Mouse (Mus musculus): ENCODE measurements around the gene Ireb2. TPM values are rescaled to one million over a fixed set of nuclear protein-coding genes. Genes with fewer than 3 reads are reported as not detected.
"Not testable (repeated sequence)": the region's sequence is repeated elsewhere in the genome, so short reads cannot be mapped to it uniquely, and the experiment has no call there.

Ireb2 gene
- 63.1 and 64.0 TPM in 2 replicates for total RNA-seq (2021)
- long read RNA-seq, full-length matches to known transcripts, result 4 of 15 reads
- long read RNA-seq, partial matches to known transcripts, result 6 of 15 reads
- long read RNA-seq, other reads (novel, unspliced or antisense), result 5 of 15 reads

DNA sequence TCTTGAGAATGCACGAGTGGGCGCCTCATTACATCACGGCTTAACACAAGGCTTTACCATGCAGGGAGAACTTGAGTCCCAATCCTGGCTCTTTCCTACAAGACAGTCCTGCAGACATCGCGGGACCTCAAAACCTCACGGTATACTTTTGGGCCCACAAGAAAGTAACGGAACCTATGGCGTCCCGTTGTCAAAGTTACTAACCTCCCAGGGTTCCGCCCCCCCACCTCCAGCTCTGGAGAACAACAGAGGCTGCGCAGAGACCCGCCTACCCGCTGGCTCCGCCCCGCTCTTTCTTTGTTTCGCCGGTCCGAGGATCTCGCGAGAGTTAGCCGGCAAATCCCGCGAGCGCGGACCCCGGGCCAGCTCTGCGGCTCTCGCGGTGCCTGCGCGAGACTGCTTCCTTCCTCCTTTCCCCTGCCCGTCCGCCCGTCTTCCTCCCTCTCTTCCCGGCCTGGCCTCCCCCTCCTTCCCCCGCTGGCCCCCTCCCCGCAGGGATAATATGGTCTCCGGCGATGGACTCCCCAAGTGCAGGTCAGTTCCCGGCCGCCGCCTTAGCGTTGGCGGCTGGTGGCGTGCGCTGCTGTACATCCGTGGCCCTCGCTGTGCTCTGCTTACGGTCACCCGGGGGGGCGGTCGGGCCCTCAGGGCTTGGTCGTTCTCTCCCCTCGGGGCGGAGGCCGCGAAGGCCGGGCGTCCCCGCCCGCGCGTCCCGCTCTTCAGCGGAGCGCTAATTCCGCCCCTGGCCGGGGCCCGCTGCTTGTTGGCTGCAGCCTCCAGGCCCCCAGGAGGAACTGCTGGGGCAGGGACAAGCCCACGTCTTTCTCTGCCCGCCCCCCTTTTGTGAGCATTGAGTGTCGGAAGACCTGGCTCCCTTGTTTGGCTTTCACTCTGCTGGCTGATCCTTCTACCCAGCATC, at the start of gene Ireb2:
Gene Ireb2 (plus strand): TSS at position 427 of the 919 bp plus-strand sequence.
- peak; percentile 100 for DNase-seq

DNA sequence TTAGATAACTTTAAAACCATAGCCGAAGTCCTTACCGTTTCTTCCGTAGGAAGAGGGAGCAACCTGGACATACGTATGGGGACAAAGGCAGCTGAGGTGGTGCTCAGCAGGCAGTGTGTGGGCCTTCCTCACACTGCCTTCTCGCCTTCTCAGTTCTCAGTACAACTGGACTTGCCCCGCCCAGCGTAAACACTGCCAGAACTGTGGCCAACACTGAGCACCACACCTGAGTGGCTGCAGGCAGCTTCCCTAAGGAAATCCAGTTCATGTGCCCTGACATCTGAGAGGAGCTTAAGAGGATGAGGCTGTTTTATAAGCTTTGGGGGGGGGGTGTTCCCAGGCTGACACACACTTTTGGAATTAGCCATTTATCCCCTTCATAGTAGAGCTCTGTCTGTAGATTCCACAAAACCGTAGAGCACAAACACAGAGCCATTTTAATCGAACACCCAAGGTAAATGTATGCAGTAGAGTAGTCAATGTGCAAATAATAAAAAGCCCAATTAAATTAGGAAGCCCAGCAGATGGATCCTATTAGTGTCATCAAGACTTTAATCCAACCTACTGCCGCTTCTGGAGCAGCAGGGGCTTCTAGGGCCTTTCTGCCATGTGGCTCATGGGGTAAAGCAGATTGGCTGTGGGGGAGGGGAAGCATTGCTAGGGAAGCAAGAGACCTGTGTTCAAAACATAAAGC, 46.9 kb upstream of the Ireb2 start:
- no peak for DNase-seq

DNA sequence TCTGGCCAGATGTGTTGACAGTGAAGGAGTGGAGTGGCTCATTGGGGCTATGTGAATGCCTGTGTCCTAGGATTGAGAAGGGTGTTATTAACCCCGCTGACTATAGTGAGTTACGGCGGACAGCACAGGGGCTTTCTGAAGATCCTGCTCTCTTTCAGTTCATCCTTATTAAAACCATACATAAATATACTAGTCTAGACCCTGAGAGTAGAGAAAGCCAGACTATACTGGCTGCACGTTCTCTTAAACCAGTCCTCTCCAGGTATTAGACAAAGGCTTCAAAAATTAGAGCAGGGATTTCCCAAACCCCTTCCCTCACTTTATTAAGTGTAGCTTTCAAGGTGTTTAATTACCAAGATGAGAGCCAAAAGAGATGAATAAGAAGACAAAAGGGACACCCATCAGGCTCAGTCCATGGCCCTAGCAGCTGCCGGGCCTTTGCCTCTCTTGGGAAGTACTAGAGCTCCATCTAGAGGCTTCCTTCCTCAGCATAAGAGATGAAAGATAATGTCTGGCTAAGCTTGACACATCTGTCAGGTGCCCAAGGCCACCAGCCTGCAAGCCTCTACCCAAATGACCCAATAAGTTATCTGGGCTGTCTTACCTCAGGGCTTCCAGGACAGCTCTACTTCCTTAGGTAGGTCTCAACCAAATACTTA, 42.0 kb upstream of the Ireb2 start:
- peak; percentile 17 for DNase-seq

DNA sequence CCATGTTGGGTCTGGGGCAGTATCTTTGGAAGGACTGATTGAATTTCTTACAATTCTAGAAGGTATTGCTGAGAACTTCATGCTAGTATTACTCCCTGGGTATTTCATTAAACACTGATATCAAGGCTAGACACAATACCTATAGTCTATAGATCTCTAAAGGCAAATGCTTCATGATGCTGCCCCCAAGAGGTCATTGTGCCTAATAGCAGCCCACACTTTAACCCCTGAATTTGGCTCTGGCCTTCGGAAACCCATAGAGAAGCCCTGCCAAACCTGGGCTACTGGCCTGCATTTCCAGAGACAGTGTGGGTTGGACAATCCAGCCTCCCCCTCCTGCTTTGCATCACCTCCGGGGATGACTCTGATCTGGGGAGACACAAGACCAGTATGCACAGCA, 33.8 kb upstream of the Ireb2 start:
- no peak for DNase-seq

DNA sequence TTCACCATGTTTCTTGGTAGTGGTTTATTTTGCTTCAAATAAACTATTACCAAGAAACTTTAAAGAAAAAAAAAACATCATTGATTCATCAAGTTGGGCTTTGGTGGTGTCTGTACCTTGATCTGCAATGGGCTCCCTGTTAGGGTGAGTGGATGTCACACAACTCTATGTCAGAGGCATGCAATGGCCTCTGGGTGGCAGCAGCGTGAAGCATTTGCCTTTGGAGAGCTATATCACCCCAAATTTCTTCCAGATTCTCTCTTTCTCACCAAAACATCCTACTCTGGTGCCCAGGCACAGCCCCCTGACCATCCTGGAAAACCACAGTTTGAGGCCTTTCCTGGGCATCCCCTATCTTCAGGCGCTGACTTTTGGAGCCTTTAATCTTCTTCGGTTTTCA, 33.0 kb upstream of the Ireb2 start:
- DNase-seq, result peak; percentile 48

DNA sequence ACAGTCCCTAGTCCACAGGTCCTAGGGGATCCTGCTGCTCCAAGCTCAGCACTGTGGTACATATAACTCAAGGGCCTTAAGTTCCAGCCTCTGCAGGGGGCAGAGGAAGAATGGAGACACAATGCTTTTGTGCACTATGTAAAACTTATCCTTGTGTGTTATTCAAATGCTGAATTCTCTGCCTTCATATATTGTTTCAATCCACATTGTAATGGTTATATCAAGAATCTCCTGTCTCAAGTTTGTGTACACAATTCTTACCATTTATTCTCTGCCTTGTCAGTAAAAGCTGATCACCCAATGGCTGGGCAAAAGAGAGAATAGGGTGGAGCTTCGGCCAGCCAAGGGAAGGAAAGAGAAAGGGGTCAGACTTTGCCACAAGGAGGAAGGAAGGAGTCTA, 29.8 kb upstream of the Ireb2 start:
- DNase-seq, result no peak

DNA sequence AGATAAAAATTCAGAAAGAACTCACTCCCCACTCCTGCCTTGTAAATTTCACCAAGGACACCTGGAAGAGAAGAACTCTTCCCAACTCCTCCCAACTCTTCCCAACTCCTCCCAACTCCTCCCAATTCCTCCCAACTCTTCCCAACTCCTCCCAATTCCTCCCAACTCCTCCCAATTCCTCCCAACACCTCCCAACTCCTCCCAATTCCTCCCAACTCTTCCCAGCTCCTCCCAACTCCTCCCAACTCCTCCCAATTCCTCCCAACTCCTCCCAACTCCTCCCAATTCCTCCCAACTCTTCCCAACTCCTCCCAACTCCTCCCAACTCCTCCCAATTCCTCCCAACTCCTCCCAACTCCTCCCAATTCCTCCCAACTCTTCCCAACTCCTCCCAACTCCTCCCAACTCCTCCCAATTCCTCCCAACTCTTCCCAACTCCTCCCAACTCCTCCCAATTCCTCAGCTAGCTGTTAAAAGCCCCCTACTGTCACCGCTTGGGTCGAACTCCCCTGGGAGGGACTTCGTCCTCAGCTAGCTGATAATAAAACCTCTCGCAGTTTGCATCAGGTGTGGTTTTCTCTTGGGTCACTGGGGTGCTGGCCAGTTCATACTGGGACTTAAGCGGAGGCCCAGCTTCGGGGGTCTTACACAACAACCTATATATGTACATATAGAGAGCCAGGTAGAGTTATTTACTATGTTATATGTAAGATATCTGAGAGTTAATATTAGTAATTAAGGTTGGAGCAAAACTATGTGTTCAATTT, 27.5 kb upstream of the Ireb2 start:
- not testable (repeated sequence) for DNase-seq

DNA sequence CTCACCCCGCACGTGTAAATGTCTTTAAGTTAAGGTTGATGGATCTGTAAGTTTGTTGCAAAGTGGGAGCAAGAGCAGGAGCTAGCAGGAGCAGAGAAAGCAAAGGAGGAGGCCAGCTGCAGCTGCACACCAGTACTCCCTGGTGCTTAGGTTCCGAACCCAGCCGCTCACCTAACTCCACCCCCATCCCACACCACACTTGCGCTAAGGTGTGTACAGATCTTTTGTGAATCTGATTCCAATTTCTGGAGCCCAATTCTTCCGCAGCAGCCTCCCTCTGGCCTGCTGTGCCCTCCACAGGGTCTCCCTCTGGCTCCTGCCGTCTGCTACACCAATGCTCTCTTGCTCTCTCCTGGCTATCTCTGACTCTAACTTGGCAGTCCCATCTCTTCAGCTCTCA, 25.8 kb upstream of the Ireb2 start:
- no peak for DNase-seq

DNA sequence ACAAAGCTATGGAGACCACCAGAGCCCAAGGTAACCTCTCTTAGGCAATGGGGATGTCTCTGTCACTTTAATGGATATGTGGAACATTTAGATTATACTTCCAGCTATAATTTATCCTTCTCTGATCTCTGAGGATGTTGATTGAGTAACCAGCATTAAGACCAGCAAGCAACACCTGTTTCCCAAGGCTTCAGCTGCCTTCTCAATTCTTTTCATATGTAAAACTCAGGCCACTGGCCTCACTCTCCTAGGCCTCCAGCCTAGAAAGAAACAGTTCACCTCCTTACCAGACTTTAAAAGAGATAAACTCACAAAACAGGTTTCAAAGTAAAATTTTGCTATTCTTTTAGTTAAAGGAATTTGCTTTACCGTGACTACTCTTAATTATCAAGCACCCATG, 23.4 kb upstream of the Ireb2 start:
- no peak for DNase-seq

DNA sequence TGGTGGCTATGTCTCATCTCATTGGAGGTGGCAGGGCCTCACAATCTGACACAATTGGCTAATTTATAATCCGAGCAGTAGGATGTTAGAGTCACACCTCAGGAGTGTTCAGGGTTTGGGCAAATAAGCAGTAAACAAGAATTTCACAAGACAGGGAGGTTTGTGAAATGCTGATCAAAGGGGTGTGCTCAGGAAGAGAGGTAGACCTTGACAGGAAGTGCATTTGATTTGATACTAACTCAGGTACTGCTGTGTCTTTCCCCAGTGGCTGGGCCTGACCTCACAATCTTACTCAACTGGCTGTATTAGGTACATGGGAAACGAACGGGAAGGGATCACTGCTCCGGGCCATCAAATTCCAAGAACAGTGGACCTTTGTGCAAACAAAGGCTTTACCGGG, 21.3 kb upstream of the Ireb2 start:
- no peak for DNase-seq

DNA sequence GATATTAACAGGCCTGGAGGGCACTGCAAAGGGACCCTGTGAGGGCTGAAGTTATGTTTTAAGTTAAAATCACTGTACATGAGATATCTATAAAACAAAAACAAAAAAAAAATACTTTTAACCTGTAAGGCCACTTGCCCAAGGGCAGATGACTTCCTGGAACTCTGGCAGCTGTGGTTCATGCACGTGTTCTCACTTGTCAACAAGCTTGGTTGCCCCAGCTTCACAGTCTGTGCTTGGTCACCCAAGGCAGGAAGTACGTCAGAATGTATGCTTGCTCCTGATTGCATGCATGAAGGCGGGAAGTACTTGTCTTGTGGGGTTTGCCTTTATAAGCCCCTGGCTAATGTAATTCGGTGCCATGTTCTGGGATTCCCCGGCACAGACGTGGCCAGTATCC, 19.7 kb upstream of the Ireb2 start:
- DNase-seq, result no peak

DNA sequence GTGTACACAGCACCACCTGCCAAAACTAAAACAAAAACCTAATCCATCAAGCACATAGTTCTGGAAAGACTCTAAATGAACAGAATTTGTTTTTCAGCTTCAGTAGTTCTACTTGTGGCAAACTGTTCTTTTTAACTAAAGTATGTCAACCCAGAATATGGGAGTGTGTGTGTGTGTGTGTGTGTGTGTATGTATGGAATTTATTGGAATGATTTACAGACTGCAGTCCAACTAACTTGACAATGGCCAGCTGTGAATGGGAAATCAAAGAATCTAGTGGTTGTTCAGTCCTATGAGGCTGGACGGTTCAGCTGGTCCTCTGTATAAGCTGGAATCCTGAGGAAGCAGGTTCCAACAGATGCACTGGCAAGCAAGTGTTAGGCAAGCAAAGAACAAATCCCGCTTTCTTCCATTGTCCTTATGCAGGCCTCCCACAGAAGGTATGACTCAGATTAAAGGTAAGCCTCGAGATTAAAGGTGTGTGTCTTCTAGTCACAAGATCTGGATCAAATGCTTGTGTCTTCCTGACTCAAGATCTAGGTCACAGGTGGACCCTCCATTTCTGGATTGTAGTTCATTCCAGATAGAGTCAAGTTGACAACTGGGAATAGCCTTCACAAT, 18.9 kb upstream of the Ireb2 start:
- DNase-seq, result no peak

DNA sequence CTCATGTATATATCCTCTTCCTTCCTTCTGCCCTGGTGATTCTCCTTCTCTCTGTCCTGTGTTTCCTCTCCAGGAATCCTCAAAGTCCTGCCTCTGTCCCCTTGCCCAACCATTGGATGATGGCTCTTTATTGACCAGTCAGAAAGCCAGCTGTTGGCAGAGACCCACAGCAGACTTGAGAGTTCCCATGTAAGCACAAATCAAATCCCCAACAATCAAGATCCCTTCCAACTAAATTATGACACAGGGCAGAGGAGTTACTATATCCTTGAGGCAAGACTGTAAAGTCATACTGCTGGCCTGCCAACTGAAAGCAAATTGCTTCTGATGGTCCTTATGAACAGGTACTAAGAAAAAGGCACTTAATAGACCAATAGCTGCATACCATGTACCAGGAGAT, 15.4 kb upstream of the Ireb2 start:
- DNase-seq, result no peak

DNA sequence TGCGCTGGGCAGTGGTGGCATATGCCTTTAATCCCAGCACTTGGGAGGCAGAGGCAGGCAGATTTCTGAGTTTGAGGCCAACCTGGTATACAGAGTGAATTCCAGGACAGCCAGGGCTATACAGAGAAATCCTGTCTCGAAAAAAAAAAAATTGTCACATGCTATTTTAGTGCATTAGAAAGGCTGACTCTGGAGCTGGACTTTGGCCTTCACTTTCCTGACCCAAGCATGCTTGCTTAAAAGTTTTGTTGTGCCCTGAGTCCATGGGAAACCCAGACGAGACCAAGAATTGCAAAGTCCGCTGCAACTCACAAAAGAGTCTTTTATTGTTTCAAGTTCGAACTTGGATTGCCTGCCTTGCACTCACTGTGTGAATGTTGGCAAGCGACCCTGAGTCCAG, 10.6 kb upstream of the Ireb2 start:
- not testable (repeated sequence) for DNase-seq

DNA sequence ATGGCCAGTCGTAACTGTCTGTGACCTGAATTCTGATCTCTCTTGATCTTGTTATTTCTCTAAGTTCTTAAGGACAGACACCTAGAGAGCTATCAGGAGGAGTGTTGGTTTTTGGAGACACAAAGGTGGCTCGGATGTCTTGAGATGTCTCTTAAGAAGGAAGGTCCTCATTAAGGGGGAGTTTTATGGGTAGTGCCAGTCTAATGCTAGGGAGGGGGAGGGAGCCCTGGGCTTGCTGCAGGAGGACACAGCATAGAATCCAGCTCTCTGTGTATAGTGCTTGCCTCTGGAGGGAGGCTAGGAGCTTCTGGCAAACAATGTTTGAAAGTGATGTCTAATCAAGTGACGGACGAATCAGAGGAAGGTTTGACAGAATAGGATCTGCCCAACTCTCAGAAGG, 10.0 kb upstream of the Ireb2 start:
- no peak for DNase-seq

DNA sequence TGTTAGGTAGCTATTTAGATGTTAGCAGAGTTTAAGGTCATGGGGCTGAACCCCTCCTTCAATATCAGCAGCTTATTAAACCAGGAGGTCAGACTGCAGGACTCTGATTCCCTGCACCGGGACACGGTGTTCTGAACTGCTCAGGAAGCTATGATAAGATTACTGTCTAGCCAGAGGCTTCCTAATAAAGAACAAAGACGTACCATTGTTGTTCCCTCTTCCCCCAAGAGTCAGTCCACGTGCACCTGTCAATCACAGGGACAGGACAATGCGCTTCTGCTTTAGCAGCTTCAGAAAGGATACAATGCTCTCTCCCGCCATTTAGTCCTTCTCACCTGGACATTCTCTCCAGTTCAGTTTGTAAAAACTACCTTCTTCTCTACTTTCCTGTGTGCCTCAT, 8.0 kb upstream of the Ireb2 start:
- no peak for DNase-seq

DNA sequence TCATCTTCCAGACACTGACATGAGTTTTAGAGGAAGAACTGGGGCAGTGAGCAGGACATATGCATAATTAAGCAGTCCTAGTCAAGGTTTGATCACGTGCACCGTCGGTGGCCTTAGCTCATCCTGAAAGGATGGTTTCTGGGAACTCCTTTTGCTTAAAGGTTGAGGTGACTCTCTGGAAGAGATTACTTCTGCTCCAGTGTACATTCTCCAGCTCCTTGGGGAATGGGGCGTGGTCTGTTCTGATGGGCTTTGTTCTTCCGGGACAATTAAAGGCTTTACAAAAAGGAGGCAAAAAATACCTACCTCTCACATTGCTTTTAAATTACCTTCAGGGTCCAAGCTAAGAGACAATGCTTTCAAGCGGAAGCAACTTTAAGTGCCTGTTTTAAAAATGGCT, 7.5 kb upstream of the Ireb2 start:
- DNase-seq, result no peak

DNA sequence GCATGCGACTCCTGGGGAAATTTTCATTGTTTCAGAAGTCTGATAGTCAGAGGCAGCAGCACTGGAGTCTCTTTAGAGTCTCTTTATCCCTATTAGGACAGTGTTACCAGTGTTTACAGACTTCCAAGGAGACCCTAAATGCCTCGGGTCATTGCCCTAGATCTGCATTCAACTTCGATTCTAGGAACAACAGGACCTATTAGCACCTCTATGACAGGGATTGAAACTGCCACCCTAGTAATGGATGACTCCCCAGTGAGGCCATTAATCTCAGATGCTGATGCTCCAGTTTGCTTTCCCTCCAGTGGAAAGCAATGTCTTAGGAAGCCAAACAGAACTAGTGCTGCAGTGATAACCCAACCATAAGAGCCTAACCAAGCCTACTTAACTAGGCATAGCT, 6.1 kb upstream of the Ireb2 start:
- no peak for DNase-seq

DNA sequence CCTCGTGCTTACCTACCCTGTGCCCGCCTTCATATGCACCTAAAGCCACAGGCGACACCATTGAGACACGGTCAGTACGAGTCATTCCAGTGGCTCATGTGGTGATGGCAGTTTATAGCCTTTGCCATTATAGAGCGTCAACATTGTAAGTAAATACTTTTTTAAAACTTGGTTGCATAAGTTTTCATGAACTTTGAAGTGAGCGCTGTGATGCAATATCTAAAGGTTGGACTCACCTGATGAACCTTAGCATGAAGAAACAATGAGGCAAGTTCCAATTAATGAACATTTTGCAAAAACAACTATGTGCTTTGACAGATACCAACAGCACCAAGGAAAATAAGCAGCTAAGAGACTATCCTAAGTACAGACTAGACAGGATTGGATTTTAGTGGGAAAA, 3.1 kb upstream of the Ireb2 start:
- DNase-seq, result no peak

DNA sequence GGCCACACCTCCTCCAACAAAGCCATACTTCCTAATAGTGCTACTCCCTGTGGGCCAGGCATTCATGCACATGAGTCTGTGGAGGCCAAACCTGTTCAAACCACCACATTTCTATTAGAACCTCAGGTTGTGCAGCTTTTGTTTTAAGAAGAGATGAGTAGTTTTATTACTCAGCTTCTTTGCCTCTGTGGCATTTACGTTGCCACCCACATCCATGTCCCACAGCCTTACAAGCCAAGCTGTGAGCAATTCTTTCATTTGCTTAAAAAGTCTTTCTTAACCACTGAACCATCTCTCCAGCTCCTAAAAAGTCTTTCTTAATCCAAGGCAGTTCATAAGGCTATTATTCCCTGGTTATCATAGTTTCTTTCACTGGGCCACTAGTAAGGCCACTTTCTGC, 15.2 kb downstream of the Ireb2 start:
- DNase-seq, result no peak

DNA sequence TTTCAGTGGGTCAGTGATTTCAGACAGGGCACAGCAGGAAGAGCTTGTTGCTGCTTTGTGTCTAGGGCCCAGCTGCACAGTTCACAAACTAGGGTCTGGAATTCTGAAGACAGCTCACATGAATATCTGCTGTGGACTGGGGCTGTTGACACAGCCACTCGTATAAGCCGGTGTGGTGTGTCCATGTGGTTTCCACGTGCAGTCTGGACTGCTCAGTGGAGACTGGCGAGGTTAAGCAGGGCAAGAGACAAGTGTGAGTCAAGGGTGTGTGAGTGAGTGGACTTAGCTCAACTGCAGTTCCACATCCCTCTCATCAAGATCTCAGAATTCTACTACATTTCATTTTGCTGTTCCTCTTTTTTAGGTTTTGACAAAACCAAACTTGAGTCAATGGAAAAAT, 28.5 kb downstream of the Ireb2 start:
- DNase-seq, result no peak

DNA sequence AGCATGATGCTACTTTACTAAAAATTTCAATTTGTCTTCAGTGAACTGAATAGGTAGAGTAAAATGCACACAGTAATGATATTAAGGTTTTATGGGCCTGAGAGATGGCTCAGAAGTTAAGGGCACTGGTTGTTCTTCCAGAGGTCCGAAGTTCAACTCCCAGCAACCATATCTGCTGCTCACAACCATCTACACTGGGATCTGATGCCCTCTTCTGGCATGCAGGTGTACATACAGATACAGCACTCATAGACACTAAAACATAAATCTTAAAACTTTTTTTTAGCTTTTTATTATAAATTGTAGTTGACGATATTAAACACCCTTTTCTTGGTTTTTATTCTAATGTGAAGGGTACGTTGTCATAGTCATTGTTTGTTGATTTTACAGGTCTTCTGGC, 33.5 kb downstream of the Ireb2 start:
- no peak for DNase-seq
